ENCODE assay signal across 8 mouse cellular contexts in genomic region chr11:107130879-107131748, GRCm38 (mm10). TPM values are rescaled to one million over a fixed set of nuclear protein-coding genes. Genes with fewer than 3 reads are reported as not detected.
DNase-seq lines count a peak whose midpoint lies in the region.

No protein-coding gene starts in this region.

- H3K36me3 ChIP-seq in hindbrain, embryonic 10.5 days: 0 out of 2 replicates have a peak, but pooled peaks cover 3% of the 10 kb centered on the region

- peak overlapping the region; percentile 99 for H3K27ac ChIP-seq in hindbrain, embryonic 10.5 days

- H3K4me3 ChIP-seq in hindbrain, embryonic 10.5 days: peak overlapping the region; percentile 86

- H3K27me3 ChIP-seq in hindbrain, embryonic 10.5 days (ENCODE audit: insufficient read depth, poor library complexity, severe bottlenecking): no peaks in the 10 kb centered on the region

- H3K9me3 ChIP-seq in hindbrain, embryonic 10.5 days: no peaks in the 10 kb centered on the region

- peak; percentile 60 for DNase-seq in MN1 (ENCODE audit: low spot score)
- peak; percentile 51 for DNase-seq in cerebellum, adult 8-10 months
- DNase-seq in forelimb bud, embryonic 11.5 days (ENCODE audit: low read depth, low spot score): peak; percentile 53
- peak; percentile 76 for DNase-seq in hindbrain, embryonic 10.5 days (ENCODE audit: low spot score)
- peak; percentile 45 to 50 for DNase-seq in layer of hippocampus, postnatal 36 days
- peak; percentile 77 for DNase-seq in lung, postnatal 36 days
- peak; percentile 72 for DNase-seq in retina, postnatal 1 day
- DNase-seq in thymus, postnatal 4 days: peak; percentile 76

- peaks cover 28% of the 10 kb centered on the region for H3K4me1 ChIP-seq in hindbrain, embryonic 10.5 days (replicated peaks)

- under 1% methylated on average over 58 of the region's 65 CpGs for WGBS in hindbrain, embryonic 10.5 days

RNA-seq across cellular contexts. Expression of gene Bptf, which starts 0.8 kb away (rescaled TPM):
- 26.8 and 32.7 TPM in 2 replicates for polyA plus RNA-seq in hindbrain, embryonic 10.5 days (2016; fragmentation: Nextera tagmentation; extraction: Ambion mirVana)
- 10 to 100 TPM; 64.1 to 74.8 TPM for total RNA-seq in layer of hippocampus, postnatal 36 days (2021)

RNA-seq across cellular contexts. Expression of gene Nol11, which starts 58.1 kb away (rescaled TPM):
- polyA plus RNA-seq in hindbrain, embryonic 10.5 days (2016; fragmentation: Nextera tagmentation; extraction: Ambion mirVana): 64.5 and 68.8 TPM in 2 replicates
- total RNA-seq in layer of hippocampus, postnatal 36 days (2021): 10 to 100 TPM; 24.2 to 24.5 TPM

Comparison
In these comparisons a context has a peak if more than half of its experiments do, and no peak if none do; other contexts are left out.
1. Peak in every context shown above with its lines: DNase-seq, H3K4me3 ChIP-seq and H3K27ac ChIP-seq.